Mouse (Mus musculus): Measurements from ENCODE around the gene Bcl6. TPM values are rescaled to one million over a fixed set of nuclear protein-coding genes. Genes with fewer than 3 reads are reported as not detected.

Bcl6 gene
- polyA plus RNA-seq, 1 experiment, result 5.0 TPM

GRCm38 (mm10) chr16:24014378-24014777 is 25.7 kb upstream of the Bcl6 start:
- Histone ChIP-seq H3K9me3 (replicated peaks; ENCODE audit: control insufficient read depth, insufficient read depth, low read length, poor library complexity, severe bottlenecking) (no peaks in the 10 kb centered on the region), H3K27me3 (ENCODE audit: control insufficient read depth, insufficient read depth, low read length, poor library complexity, severe bottlenecking) (no peaks in the 10 kb centered on the region), H3K4me1 (ENCODE audit: control insufficient read depth, insufficient read depth, low read length) (no peaks in the 10 kb centered on the region), H3K9ac (ENCODE audit: low read depth, poor library complexity, severe bottlenecking) (no peak overlapping the region), H3K27ac (ENCODE audit: insufficient read depth, low read length) (no peak overlapping the region), H3K4me3 (ENCODE audit: low read depth, low read length) (no peak overlapping the region), H3K36me3 (ENCODE audit: control insufficient read depth, insufficient read depth, low read length, poor library complexity, severe bottlenecking) (no peaks in the 10 kb centered on the region)
- TF ChIP-seq CTCF (IDR thresholded peaks at IDR 0.05; ENCODE audit: low read depth, low read length) (no peak), EP300 (IDR thresholded peaks at IDR 0.05; ENCODE audit: insufficient read depth, low read depth, low read length) (no peak), POLR2A (IDR thresholded peaks at IDR 0.05; ENCODE audit: insufficient read depth, low read length) (no peak)

- no peak overlapping the region for H3K9ac ChIP-seq (ENCODE audit: low read depth, poor library complexity, severe bottlenecking)
- no peak overlapping the region for H3K27ac ChIP-seq (ENCODE audit: insufficient read depth, low read length)
- no peaks in the 10 kb centered on the region for H3K4me1 ChIP-seq (ENCODE audit: control insufficient read depth, insufficient read depth, low read length)
- no peaks in the 10 kb centered on the region for H3K9me3 ChIP-seq (replicated peaks; ENCODE audit: control insufficient read depth, insufficient read depth, low read length, poor library complexity, severe bottlenecking)
- no peaks in the 10 kb centered on the region for H3K27me3 ChIP-seq (ENCODE audit: control insufficient read depth, insufficient read depth, low read length, poor library complexity, severe bottlenecking)
- no peak overlapping the region for H3K4me3 ChIP-seq (ENCODE audit: low read depth, low read length)
- H3K36me3 ChIP-seq (ENCODE audit: control insufficient read depth, insufficient read depth, low read length, poor library complexity, severe bottlenecking), result no peaks in the 10 kb centered on the region
- TF ChIP-seq CTCF (IDR thresholded peaks at IDR 0.05; ENCODE audit: low read depth, low read length) (no peak), POLR2A (IDR thresholded peaks at IDR 0.05; ENCODE audit: insufficient read depth, low read length) (no peak), EP300 (IDR thresholded peaks at IDR 0.05; ENCODE audit: insufficient read depth, low read depth, low read length) (no peak)
Observed at GRCm38 (mm10) chr16:24012066-24012465, 23.4 kb upstream of the Bcl6 start.

DNA sequence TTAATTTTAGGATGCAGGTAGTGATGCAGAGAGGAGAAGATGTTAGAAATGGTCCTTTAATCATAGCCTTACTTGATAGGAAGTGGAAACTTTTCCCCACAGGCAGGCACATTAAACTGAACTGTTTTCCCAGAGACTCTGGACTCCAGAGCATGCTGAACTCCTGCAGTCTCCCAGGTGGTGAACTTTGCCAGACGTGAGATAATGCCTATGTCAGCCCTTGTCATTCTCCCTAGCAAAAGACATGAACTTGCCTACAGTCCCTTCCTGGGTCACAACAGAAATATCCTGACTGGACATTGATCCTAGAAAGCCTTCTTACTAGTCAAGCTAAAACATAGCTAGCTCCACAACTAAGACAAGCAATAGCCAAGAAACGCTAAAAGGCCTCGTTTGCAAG is 22.7 kb upstream of the Bcl6 start:
- no peak for TF ChIP-seq EP300 (IDR thresholded peaks at IDR 0.05; ENCODE audit: insufficient read depth, low read depth, low read length)
- Histone ChIP-seq H3K4me3 (ENCODE audit: low read depth, low read length) (no peak overlapping the region), H3K36me3 (ENCODE audit: control insufficient read depth, insufficient read depth, low read length, poor library complexity, severe bottlenecking) (no peaks in the 10 kb centered on the region), H3K27me3 (ENCODE audit: control insufficient read depth, insufficient read depth, low read length, poor library complexity, severe bottlenecking) (no peaks in the 10 kb centered on the region), H3K27ac (ENCODE audit: insufficient read depth, low read length) (no peak overlapping the region), H3K4me1 (ENCODE audit: control insufficient read depth, insufficient read depth, low read length) (no peaks in the 10 kb centered on the region), H3K9me3 (replicated peaks; ENCODE audit: control insufficient read depth, insufficient read depth, low read length, poor library complexity, severe bottlenecking) (no peaks in the 10 kb centered on the region), H3K9ac (ENCODE audit: low read depth, poor library complexity, severe bottlenecking) (no peak overlapping the region)

- no peaks in the 10 kb centered on the region for H3K27me3 ChIP-seq (ENCODE audit: control insufficient read depth, insufficient read depth, low read length, poor library complexity, severe bottlenecking)
- H3K9ac ChIP-seq (ENCODE audit: low read depth, poor library complexity, severe bottlenecking), result no peak overlapping the region
- no peak overlapping the region for H3K27ac ChIP-seq (ENCODE audit: insufficient read depth, low read length)
- TF ChIP-seq POLR2A (IDR thresholded peaks at IDR 0.05; ENCODE audit: insufficient read depth, low read length) (no peak), EP300 (IDR thresholded peaks at IDR 0.05; ENCODE audit: insufficient read depth, low read depth, low read length) (no peak), CTCF (IDR thresholded peaks at IDR 0.05; ENCODE audit: low read depth, low read length) (no peak)
- H3K36me3 ChIP-seq (ENCODE audit: control insufficient read depth, insufficient read depth, low read length, poor library complexity, severe bottlenecking), result no peaks in the 10 kb centered on the region
- H3K4me1 ChIP-seq (ENCODE audit: control insufficient read depth, insufficient read depth, low read length), result no peaks in the 10 kb centered on the region
- no peaks in the 10 kb centered on the region for H3K9me3 ChIP-seq (replicated peaks; ENCODE audit: control insufficient read depth, insufficient read depth, low read length, poor library complexity, severe bottlenecking)
- H3K4me3 ChIP-seq (ENCODE audit: low read depth, low read length), result no peak overlapping the region
Observed at GRCm38 (mm10) chr16:24009891-24010290, 21.2 kb upstream of the Bcl6 start.

DNA sequence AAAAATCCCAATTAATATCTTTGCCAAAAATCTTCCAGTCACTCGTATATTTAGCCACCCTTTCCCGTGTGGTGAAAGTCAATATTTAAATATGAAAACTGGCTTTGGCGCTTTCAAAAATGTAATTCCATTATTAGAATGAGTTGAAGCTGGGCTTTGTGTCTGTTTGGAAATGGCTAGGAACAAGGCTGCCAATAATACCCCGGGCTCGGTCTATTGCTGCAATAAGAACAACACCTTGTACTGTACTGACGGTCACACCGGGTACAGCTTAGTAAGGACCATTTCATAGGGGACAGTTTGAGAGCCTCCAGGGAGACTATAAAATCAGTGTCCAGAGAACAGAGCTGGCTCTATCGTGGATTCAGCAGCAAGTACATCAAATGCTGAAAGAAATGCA is 17.3 kb upstream of the Bcl6 start:
- no peak for TF ChIP-seq EP300 (IDR thresholded peaks at IDR 0.05; ENCODE audit: insufficient read depth, low read depth, low read length)
- TF ChIP-seq CTCF (IDR thresholded peaks at IDR 0.05; ENCODE audit: low read depth, low read length), result no peak
- no peak for TF ChIP-seq POLR2A (IDR thresholded peaks at IDR 0.05; ENCODE audit: insufficient read depth, low read length)
- H3K4me3 ChIP-seq (ENCODE audit: low read depth, low read length), result no peak overlapping the region
- H3K4me1 ChIP-seq (ENCODE audit: control insufficient read depth, insufficient read depth, low read length), result no peaks in the 10 kb centered on the region
- H3K9me3 ChIP-seq (replicated peaks; ENCODE audit: control insufficient read depth, insufficient read depth, low read length, poor library complexity, severe bottlenecking), result no peaks in the 10 kb centered on the region
- H3K27ac ChIP-seq (ENCODE audit: insufficient read depth, low read length), result no peak overlapping the region
- H3K27me3 ChIP-seq (ENCODE audit: control insufficient read depth, insufficient read depth, low read length, poor library complexity, severe bottlenecking), result no peaks in the 10 kb centered on the region
- H3K36me3 ChIP-seq (ENCODE audit: control insufficient read depth, insufficient read depth, low read length, poor library complexity, severe bottlenecking), result no peaks in the 10 kb centered on the region
- no peak overlapping the region for H3K9ac ChIP-seq (ENCODE audit: low read depth, poor library complexity, severe bottlenecking)

- Histone ChIP-seq H3K4me3 (ENCODE audit: low read depth, low read length) (no peak overlapping the region), H3K9me3 (replicated peaks; ENCODE audit: control insufficient read depth, insufficient read depth, low read length, poor library complexity, severe bottlenecking) (no peaks in the 10 kb centered on the region), H3K9ac (ENCODE audit: low read depth, poor library complexity, severe bottlenecking) (no peak overlapping the region), H3K27ac (ENCODE audit: insufficient read depth, low read length) (no peak overlapping the region), H3K27me3 (ENCODE audit: control insufficient read depth, insufficient read depth, low read length, poor library complexity, severe bottlenecking) (no peaks in the 10 kb centered on the region), H3K4me1 (ENCODE audit: control insufficient read depth, insufficient read depth, low read length) (no peaks in the 10 kb centered on the region), H3K36me3 (ENCODE audit: control insufficient read depth, insufficient read depth, low read length, poor library complexity, severe bottlenecking) (no peaks in the 10 kb centered on the region)
- no peak for TF ChIP-seq CTCF (IDR thresholded peaks at IDR 0.05; ENCODE audit: low read depth, low read length)
- TF ChIP-seq POLR2A (IDR thresholded peaks at IDR 0.05; ENCODE audit: insufficient read depth, low read length), result no peak
- TF ChIP-seq EP300 (IDR thresholded peaks at IDR 0.05; ENCODE audit: insufficient read depth, low read depth, low read length), result no peak
Observed at GRCm38 (mm10) chr16:23997912-23998311, 9.3 kb upstream of the Bcl6 start.
